Mouse (Mus musculus): ENCODE results near the gene Clrn2. TPM values are rescaled to one million over a fixed set of nuclear protein-coding genes. Genes with fewer than 3 reads are reported as not detected.

Gene Clrn2
- polyA plus RNA-seq, 1 experiment from 2014 or later, result not detected

- WGBS, result 91% methylated on average over 5 of the region's 5 CpGs
- no peaks in the 10 kb centered on the region for H3K27me3 ChIP-seq (ENCODE audit: control insufficient read depth, insufficient read depth, low read length)
- H3K9me3 ChIP-seq (ENCODE audit: control insufficient read depth, low read length), result no peaks in the 10 kb centered on the region
- no peak overlapping the region for H3K4me2 ChIP-seq (ENCODE audit: low read length)
- no peak overlapping the region for H3K27ac ChIP-seq (replicated peaks; ENCODE audit: low read depth, low read length)
- H3K4me3 ChIP-seq (replicated peaks; ENCODE audit: low read depth, low read length), result no peak overlapping the region
- H3K4me1 ChIP-seq (ENCODE audit: control insufficient read depth, insufficient read depth, low read length), result no peaks in the 10 kb centered on the region
- DNase-seq, result no peak
- no peaks in the 10 kb centered on the region for H3K36me3 ChIP-seq (ENCODE audit: control insufficient read depth, insufficient read depth, low read length)
- ATAC-seq (ENCODE audit: low FRiP score, low TSS enrichment), result no peak
- H3K9ac ChIP-seq (replicated peaks; ENCODE audit: low read length), result no peak overlapping the region
These were observed 22.2 kb downstream of the Clrn2 start for GRCm38 (mm10) chr5:45475771-45476170.

GRCm38 (mm10) chr5:45476288-45476687, 22.7 kb downstream of the Clrn2 start:
- H3K4me2 ChIP-seq (ENCODE audit: low read length), result no peak overlapping the region; the same call in 1 of the 2 replicates
- ATAC-seq (ENCODE audit: low FRiP score, low TSS enrichment) (no peak), DNase-seq (peak; percentile 42)
- WGBS, result 23% methylated on average over 6 of the region's 6 CpGs
- no peak overlapping the region for H3K4me3 ChIP-seq (replicated peaks; ENCODE audit: low read depth, low read length)
- H3K36me3 ChIP-seq (ENCODE audit: control insufficient read depth, insufficient read depth, low read length), result no peaks in the 10 kb centered on the region
- no peaks in the 10 kb centered on the region for H3K27me3 ChIP-seq (ENCODE audit: control insufficient read depth, insufficient read depth, low read length)
- no peaks in the 10 kb centered on the region for H3K4me1 ChIP-seq (ENCODE audit: control insufficient read depth, insufficient read depth, low read length)
- no peak overlapping the region for H3K9ac ChIP-seq (replicated peaks; ENCODE audit: low read length)
- H3K27ac ChIP-seq (replicated peaks; ENCODE audit: low read depth, low read length), result no peak overlapping the region
- H3K9me3 ChIP-seq (ENCODE audit: control insufficient read depth, low read length), result no peaks in the 10 kb centered on the region

GRCm38 (mm10) chr5:45477601-45478000, 24.1 kb downstream of the Clrn2 start:
- no peak overlapping the region for H3K9ac ChIP-seq (replicated peaks; ENCODE audit: low read length)
- no peak overlapping the region for H3K27ac ChIP-seq (replicated peaks; ENCODE audit: low read depth, low read length)
- no peaks in the 10 kb centered on the region for H3K4me1 ChIP-seq (ENCODE audit: control insufficient read depth, insufficient read depth, low read length)
- no peak for ATAC-seq (ENCODE audit: low FRiP score, low TSS enrichment)
- WGBS, result 81% methylated on average over 7 of the region's 7 CpGs
- no peaks in the 10 kb centered on the region for H3K36me3 ChIP-seq (ENCODE audit: control insufficient read depth, insufficient read depth, low read length)
- no peak overlapping the region for H3K4me2 ChIP-seq (ENCODE audit: low read length)
- no peaks in the 10 kb centered on the region for H3K27me3 ChIP-seq (ENCODE audit: control insufficient read depth, insufficient read depth, low read length)
- no peaks in the 10 kb centered on the region for H3K9me3 ChIP-seq (ENCODE audit: control insufficient read depth, low read length)
- no peak for DNase-seq
- H3K4me3 ChIP-seq (replicated peaks; ENCODE audit: low read depth, low read length), result no peak overlapping the region

GRCm38 (mm10) chr5:45480066-45480465, 26.5 kb downstream of the Clrn2 start:
- 88% methylated on average over 1 of the region's 1 CpGs for WGBS

GRCm38 (mm10) chr5:45481125-45481524, 27.6 kb downstream of the Clrn2 start:
- Histone ChIP-seq H3K36me3 (ENCODE audit: control insufficient read depth, insufficient read depth, low read length) (no peaks in the 10 kb centered on the region), H3K9ac (replicated peaks; ENCODE audit: low read length) (no peak overlapping the region), H3K4me1 (ENCODE audit: control insufficient read depth, insufficient read depth, low read length) (no peaks in the 10 kb centered on the region), H3K4me2 (ENCODE audit: low read length) (no peak overlapping the region), H3K4me3 (replicated peaks; ENCODE audit: low read depth, low read length) (no peak overlapping the region), H3K9me3 (ENCODE audit: control insufficient read depth, low read length) (no peaks in the 10 kb centered on the region), H3K27ac (replicated peaks; ENCODE audit: low read depth, low read length) (no peak overlapping the region), H3K27me3 (ENCODE audit: control insufficient read depth, insufficient read depth, low read length) (no peaks in the 10 kb centered on the region)
- ATAC-seq (ENCODE audit: low FRiP score, low TSS enrichment), result no peak
- WGBS, result 90% methylated on average over 2 of the region's 2 CpGs
- no peak for DNase-seq

More at GRCm38 (mm10) chr5:45480066-45480465, 26.5 kb downstream of the Clrn2 start:
- ATAC-seq (ENCODE audit: low FRiP score, low TSS enrichment) (no peak), DNase-seq (no peak)
- Histone ChIP-seq H3K36me3 (ENCODE audit: control insufficient read depth, insufficient read depth, low read length) (no peaks in the 10 kb centered on the region), H3K4me2 (ENCODE audit: low read length) (no peak overlapping the region), H3K9me3 (ENCODE audit: control insufficient read depth, low read length) (no peaks in the 10 kb centered on the region), H3K4me3 (replicated peaks; ENCODE audit: low read depth, low read length) (no peak overlapping the region), H3K9ac (replicated peaks; ENCODE audit: low read length) (no peak overlapping the region), H3K27me3 (ENCODE audit: control insufficient read depth, insufficient read depth, low read length) (no peaks in the 10 kb centered on the region), H3K27ac (replicated peaks; ENCODE audit: low read depth, low read length) (no peak overlapping the region), H3K4me1 (ENCODE audit: control insufficient read depth, insufficient read depth, low read length) (no peaks in the 10 kb centered on the region)

GRCm38 (mm10) chr5:45482607-45483006, 29.1 kb downstream of the Clrn2 start:
- ATAC-seq (ENCODE audit: low FRiP score, low TSS enrichment) (no peak), DNase-seq (no peak)
- Histone ChIP-seq H3K36me3 (ENCODE audit: control insufficient read depth, insufficient read depth, low read length) (no peaks in the 10 kb centered on the region), H3K27ac (replicated peaks; ENCODE audit: low read depth, low read length) (no peak overlapping the region), H3K4me2 (ENCODE audit: low read length) (no peak overlapping the region), H3K9ac (replicated peaks; ENCODE audit: low read length) (no peak overlapping the region), H3K27me3 (ENCODE audit: control insufficient read depth, insufficient read depth, low read length) (no peaks in the 10 kb centered on the region), H3K4me1 (ENCODE audit: control insufficient read depth, insufficient read depth, low read length) (no peaks in the 10 kb centered on the region), H3K9me3 (ENCODE audit: control insufficient read depth, low read length) (no peaks in the 10 kb centered on the region), H3K4me3 (replicated peaks; ENCODE audit: low read depth, low read length) (no peak overlapping the region)
- 83% methylated on average over 3 of the region's 3 CpGs for WGBS

GRCm38 (mm10) chr5:45483654-45484053, 30.1 kb downstream of the Clrn2 start:
- H3K4me1 ChIP-seq (ENCODE audit: control insufficient read depth, insufficient read depth, low read length), result no peaks in the 10 kb centered on the region
- 84% methylated on average over 1 of the region's 1 CpGs for WGBS
- ATAC-seq (ENCODE audit: low FRiP score, low TSS enrichment), result no peak
- H3K9ac ChIP-seq (replicated peaks; ENCODE audit: low read length), result no peak overlapping the region
- DNase-seq, result no peak
- H3K27me3 ChIP-seq (ENCODE audit: control insufficient read depth, insufficient read depth, low read length), result no peaks in the 10 kb centered on the region
- no peaks in the 10 kb centered on the region for H3K9me3 ChIP-seq (ENCODE audit: control insufficient read depth, low read length)
- H3K4me2 ChIP-seq (ENCODE audit: low read length), result no peak overlapping the region
- H3K36me3 ChIP-seq (ENCODE audit: control insufficient read depth, insufficient read depth, low read length), result no peaks in the 10 kb centered on the region
- H3K4me3 ChIP-seq (replicated peaks; ENCODE audit: low read depth, low read length), result no peak overlapping the region
- H3K27ac ChIP-seq (replicated peaks; ENCODE audit: low read depth, low read length), result no peak overlapping the region

GRCm38 (mm10) chr5:45491776-45492175, 38.2 kb downstream of the Clrn2 start:
- WGBS, result 54% methylated on average over 4 of the region's 4 CpGs

GRCm38 (mm10) chr5:45493191-45494092, 39.9 kb downstream of the Clrn2 start, which contains the start of gene Lap3:
Gene Lap3, plus strand, starts transcription at chr5:45493374.
- peak; percentile 92 for ATAC-seq (ENCODE audit: low FRiP score, low TSS enrichment)
- H3K4me2 ChIP-seq (ENCODE audit: low read length), result peak within 1 kb of the TSS; percentile 81
- H3K4me3 ChIP-seq (replicated peaks; ENCODE audit: low read depth, low read length), result peak within 1 kb of the TSS; percentile 65
- DNase-seq, result peak; percentile 96
- H3K27me3 ChIP-seq (ENCODE audit: control insufficient read depth, insufficient read depth, low read length), result no peaks in the 10 kb centered on the region
- H3K9ac ChIP-seq (replicated peaks; ENCODE audit: low read length), result peak within 1 kb of the TSS; percentile 66
- H3K4me1 ChIP-seq (ENCODE audit: control insufficient read depth, insufficient read depth, low read length), result peaks cover 6% of the 10 kb centered on the region
- 0 out of 2 replicates have a peak within 1 kb of the TSS, but pooled peaks have one; percentile 41 for H3K27ac ChIP-seq (replicated peaks; ENCODE audit: low read depth, low read length)
- H3K36me3 ChIP-seq (ENCODE audit: control insufficient read depth, insufficient read depth, low read length), result peaks cover 5% of the 10 kb centered on the region; the same call in 1 of the 2 replicates
- WGBS, result under 1% methylated on average over 78 of the region's 78 CpGs
- no peaks in the 10 kb centered on the region for H3K9me3 ChIP-seq (ENCODE audit: control insufficient read depth, low read length)

More at GRCm38 (mm10) chr5:45491776-45492175, 38.2 kb downstream of the Clrn2 start:
- no peak for ATAC-seq (ENCODE audit: low FRiP score, low TSS enrichment)
- no peak overlapping the region for H3K27ac ChIP-seq (replicated peaks; ENCODE audit: low read depth, low read length)
- no peaks in the 10 kb centered on the region for H3K36me3 ChIP-seq (ENCODE audit: control insufficient read depth, insufficient read depth, low read length)
- no peaks in the 10 kb centered on the region for H3K9me3 ChIP-seq (ENCODE audit: control insufficient read depth, low read length)
- H3K4me2 ChIP-seq (ENCODE audit: low read length), result no peak overlapping the region
- DNase-seq, result peak; percentile 29
- no peak overlapping the region for H3K4me3 ChIP-seq (replicated peaks; ENCODE audit: low read depth, low read length)
- H3K4me1 ChIP-seq (ENCODE audit: control insufficient read depth, insufficient read depth, low read length), result peaks cover 6% of the 10 kb centered on the region
- H3K27me3 ChIP-seq (ENCODE audit: control insufficient read depth, insufficient read depth, low read length), result no peaks in the 10 kb centered on the region
- no peak overlapping the region for H3K9ac ChIP-seq (replicated peaks; ENCODE audit: low read length)
